Mouse (Mus musculus) hindbrain, embryonic 12.5 days (tissue): Measurements from ENCODE around the gene Asprv1. TPM values are rescaled to one million over a fixed set of nuclear protein-coding genes. Genes with fewer than 3 reads are reported as not detected.

Source experiments
- ATAC-seq: fragments of 200-750 bp; cut with Nextera tagmentation; 2 replicates; pipeline ENCODE4 v1.8.0; 2017; ENCODE audit warnings: moderate TSS enrichment; ENCODE audit not compliant: low FRiP score
- H3K27ac ChIP-seq: fragments of 300-500 bp; sonication (generic); 2 replicates; pipeline ENCODE4 v1.5.1; 2016; ENCODE audit warnings: mild to moderate bottlenecking
- H3K27me3 ChIP-seq: fragments of 300-500 bp; sonication (generic); 2 replicates; pipeline ENCODE4 v1.6.1; 2016; ENCODE audit warnings: mild to moderate bottlenecking
- H3K36me3 ChIP-seq: fragments of 300-500 bp; sonication (generic); 2 replicates; pipeline ENCODE4 v1.6.1; 2016; ENCODE audit warnings: mild to moderate bottlenecking
- H3K4me1 ChIP-seq: fragments of 300-500 bp; sonication (generic); 2 replicates; pipeline ENCODE4 v1.6.1; 2016
- H3K4me2 ChIP-seq: fragments of 300-500 bp; sonication (generic); replicated peaks from 2 replicates; pipeline ENCODE4 v1.6.1; 2016; ENCODE audit warnings: mild to moderate bottlenecking
- H3K4me3 ChIP-seq: fragments of 300-500 bp; sonication (generic); 2 replicates; pipeline ENCODE4 v1.5.1; 2016; ENCODE audit warnings: mild to moderate bottlenecking
- H3K9ac ChIP-seq: fragments of 300-500 bp; sonication (generic); 2 replicates; pipeline ENCODE4 v1.6.1; 2016; ENCODE audit warnings: mild to moderate bottlenecking, moderate library complexity
- H3K9me3 ChIP-seq: fragments of 300-500 bp; sonication (generic); replicated peaks from 2 replicates; pipeline ENCODE4 v1.6.1; 2016; ENCODE audit warnings: mild to moderate bottlenecking
- WGBS: fragments of 180-500 bp; shearing (Covaris S2); methylation state at CpG from one replicate; pipeline ENCODE4 v1.1.7; 2016; 5-methylcytosine and 5-hydroxymethylcytosine counted together
- polyA plus RNA-seq: library from polyadenylated mRNA; unstranded; fragments of >200 nt; fragmentation: Nextera tagmentation; extraction: Ambion mirVana; gene quantifications from 2 replicates; pipeline ENCODE4 v1.2.1, GENCODE M21; 2016

The Asprv1 gene
- polyA plus RNA-seq, 1 experiment from 2014 or later = 0.67 TPM

- no peaks in the 10 kb centered on the region for H3K9me3 ChIP-seq
- 86% methylated on average over 6 of the region's 6 CpGs for WGBS
- H3K27me3 ChIP-seq = no peaks in the 10 kb centered on the region
- no peak for ATAC-seq
- H3K4me2 ChIP-seq = no peak overlapping the region
- peaks cover 64% of the 10 kb centered on the region for H3K36me3 ChIP-seq
- H3K9ac ChIP-seq = no peak overlapping the region
- H3K4me3 ChIP-seq = no peak overlapping the region
- no peaks in the 10 kb centered on the region for H3K4me1 ChIP-seq
- no peak overlapping the region for H3K27ac ChIP-seq
Measured at GRCm38 (mm10) chr6:86653026-86653425, 25.1 kb downstream of the Asprv1 start.

- H3K27ac ChIP-seq = no peak overlapping the region
- no peaks in the 10 kb centered on the region for H3K4me1 ChIP-seq
- WGBS = 81% methylated on average over 9 of the region's 9 CpGs
- no peaks in the 10 kb centered on the region for H3K27me3 ChIP-seq
- H3K4me2 ChIP-seq = no peak overlapping the region
- H3K4me3 ChIP-seq = no peak overlapping the region
- H3K9ac ChIP-seq = no peak overlapping the region
- ATAC-seq = no peak
- H3K9me3 ChIP-seq = no peaks in the 10 kb centered on the region
- H3K36me3 ChIP-seq = peaks cover 61% of the 10 kb centered on the region
Measured at GRCm38 (mm10) chr6:86654270-86654916, 26.4 kb downstream of the Asprv1 start.

- Histone ChIP-seq H3K4me1 (no peaks in the 10 kb centered on the region), H3K9ac (no peak overlapping the region), H3K4me3 (no peak overlapping the region), H3K36me3 (peaks cover 54% of the 10 kb centered on the region), H3K27ac (no peak overlapping the region), H3K4me2 (no peak overlapping the region), H3K9me3 (no peaks in the 10 kb centered on the region), H3K27me3 (no peaks in the 10 kb centered on the region)
- WGBS = 84% methylated on average over 3 of the region's 3 CpGs
- ATAC-seq = no peak
Measured at GRCm38 (mm10) chr6:86658501-86658900, 30.5 kb downstream of the Asprv1 start.

GRCm38 (mm10) chr6:86660161-86660877 lies 32.4 kb downstream of the Asprv1 start:
- Histone ChIP-seq H3K27me3 (no peaks in the 10 kb centered on the region), H3K4me1 (no peaks in the 10 kb centered on the region), H3K4me3 (no peak overlapping the region), H3K4me2 (no peak overlapping the region), H3K9me3 (no peaks in the 10 kb centered on the region), H3K9ac (no peak overlapping the region), H3K36me3 (peaks cover 54% of the 10 kb centered on the region), H3K27ac (no peak overlapping the region)
- 82% methylated on average over 9 of the region's 9 CpGs for WGBS
- ATAC-seq = no peak

- peaks cover 42% of the 10 kb centered on the region for H3K36me3 ChIP-seq
- WGBS = 92% methylated on average over 5 of the region's 5 CpGs
Measured at GRCm38 (mm10) chr6:86665076-86665475, 37.1 kb downstream of the Asprv1 start.

GRCm38 (mm10) chr6:86665560-86666307 lies 37.8 kb downstream of the Asprv1 start:
- WGBS = 87% methylated on average over 17 of the region's 17 CpGs
- Histone ChIP-seq H3K27me3 (no peaks in the 10 kb centered on the region), H3K4me3 (no peak overlapping the region), H3K36me3 (peaks cover 37% of the 10 kb centered on the region), H3K4me1 (peaks cover 24% of the 10 kb centered on the region), H3K9ac (no peak overlapping the region), H3K27ac (no peak overlapping the region), H3K9me3 (no peaks in the 10 kb centered on the region), H3K4me2 (no peak overlapping the region)
- no peak for ATAC-seq

More at GRCm38 (mm10) chr6:86665076-86665475, 37.1 kb downstream of the Asprv1 start:
- Histone ChIP-seq H3K4me2 (no peak overlapping the region), H3K4me3 (no peak overlapping the region), H3K4me1 (peaks cover 24% of the 10 kb centered on the region), H3K9me3 (no peaks in the 10 kb centered on the region), H3K9ac (no peak overlapping the region), H3K27me3 (no peaks in the 10 kb centered on the region), H3K27ac (no peak overlapping the region)
- ATAC-seq = no peak

- no peaks in the 10 kb centered on the region for H3K9me3 ChIP-seq
- no peak overlapping the region; the same call in 1 of the 2 replicates for H3K9ac ChIP-seq
- peaks cover 24% of the 10 kb centered on the region for H3K4me1 ChIP-seq
- 91% methylated on average over 10 of the region's 10 CpGs for WGBS
- H3K36me3 ChIP-seq = peaks cover 27% of the 10 kb centered on the region
- no peak overlapping the region for H3K27ac ChIP-seq
- peak overlapping the region; percentile 93 for H3K4me2 ChIP-seq
- ATAC-seq = no peak
- no peaks in the 10 kb centered on the region for H3K27me3 ChIP-seq
- no peak overlapping the region for H3K4me3 ChIP-seq
Measured at GRCm38 (mm10) chr6:86667061-86667460, 39.1 kb downstream of the Asprv1 start.

GRCm38 (mm10) chr6:86668580-86669239 lies 40.7 kb downstream of the Asprv1 start, which contains the start of gene Mxd1:
Gene Mxd1, minus strand, starts transcription at chr6:86669161.
- Histone ChIP-seq H3K4me1 (peaks cover 24% of the 10 kb centered on the region), H3K9me3 (no peaks in the 10 kb centered on the region), H3K9ac (peak within 1 kb of the TSS; percentile 92), H3K4me3 (peak within 1 kb of the TSS; percentile 99), H3K36me3 (peaks cover 34% of the 10 kb centered on the region), H3K27me3 (no peaks in the 10 kb centered on the region), H3K4me2 (peak within 1 kb of the TSS; percentile 93), H3K27ac (peak within 1 kb of the TSS; percentile 71)
- ATAC-seq = no peak; the same call in 1 of the 2 replicates
- WGBS = 1% methylated on average over 72 of the region's 76 CpGs

- Histone ChIP-seq H3K4me1 (peaks cover 24% of the 10 kb centered on the region), H3K4me2 (peak overlapping the region; percentile 93), H3K27ac (0 out of 2 replicates have a peak overlapping the region, but pooled peaks have one; percentile 31), H3K9me3 (no peaks in the 10 kb centered on the region), H3K4me3 (peak overlapping the region; percentile 99), H3K9ac (no peak overlapping the region; the same call in 1 of the 2 replicates), H3K27me3 (no peaks in the 10 kb centered on the region), H3K36me3 (peaks cover 37% of the 10 kb centered on the region)
- WGBS = 2% methylated on average over 33 of the region's 37 CpGs
- peak; percentile 100 for ATAC-seq
Measured at GRCm38 (mm10) chr6:86669240-86669727, 41.3 kb downstream of the Asprv1 start.

- H3K4me3 ChIP-seq = no peak overlapping the region
- H3K9me3 ChIP-seq = no peaks in the 10 kb centered on the region
- no peak for ATAC-seq
- WGBS = 15% methylated on average over 2 of the region's 2 CpGs
- H3K36me3 ChIP-seq = peaks cover 46% of the 10 kb centered on the region
- H3K4me1 ChIP-seq = peaks cover 24% of the 10 kb centered on the region
- no peaks in the 10 kb centered on the region for H3K27me3 ChIP-seq
- H3K4me2 ChIP-seq = no peak overlapping the region
- H3K9ac ChIP-seq = no peak overlapping the region
- H3K27ac ChIP-seq = no peak overlapping the region
Measured at GRCm38 (mm10) chr6:86670873-86671272, 42.9 kb downstream of the Asprv1 start.

- peaks cover 4% of the 10 kb centered on the region for H3K4me1 ChIP-seq
Measured at GRCm38 (mm10) chr6:86678341-86678740, 50.4 kb downstream of the Asprv1 start.

More at GRCm38 (mm10) chr6:86678341-86678740, 50.4 kb downstream of the Asprv1 start:
- no peak for ATAC-seq
- Histone ChIP-seq H3K9me3 (no peaks in the 10 kb centered on the region), H3K4me2 (no peak overlapping the region), H3K36me3 (peaks cover 84% of the 10 kb centered on the region), H3K27me3 (no peaks in the 10 kb centered on the region), H3K4me3 (no peak overlapping the region), H3K27ac (no peak overlapping the region), H3K9ac (no peak overlapping the region)
- WGBS = 83% methylated on average over 6 of the region's 6 CpGs
